Mouse (Mus musculus): ENCODE measurements at regions not wholly inside any gene's neighbourhood (a gene's known extent, or its start where the extent isn't known, plus 50 kb on each side); places are given as distances from the start of the nearest gene placed in this dataset.

DNA sequence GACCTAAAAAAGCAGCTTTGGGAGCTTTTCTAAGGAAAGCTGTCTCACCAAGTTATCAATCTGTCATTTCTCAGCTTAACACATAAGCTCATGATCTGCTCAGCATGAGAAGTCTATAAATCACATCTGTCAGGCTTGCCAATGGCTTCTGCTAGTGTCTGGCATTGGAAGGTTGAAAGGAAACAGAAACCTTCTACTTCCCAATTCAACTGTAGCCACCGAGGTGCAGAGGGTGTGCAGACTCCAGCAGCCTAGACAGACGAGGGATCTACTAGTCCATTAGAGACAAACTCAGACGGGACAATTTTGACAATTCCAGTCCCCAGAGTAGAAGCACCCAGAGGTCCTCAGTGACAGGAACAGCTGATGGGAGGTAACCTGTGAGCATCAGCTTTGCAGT, 103.0 kb downstream of the Nab1 start:
- DNase-seq: no peak
- intact Hi-C loops (cut with DNase I): no loop called here

DNA sequence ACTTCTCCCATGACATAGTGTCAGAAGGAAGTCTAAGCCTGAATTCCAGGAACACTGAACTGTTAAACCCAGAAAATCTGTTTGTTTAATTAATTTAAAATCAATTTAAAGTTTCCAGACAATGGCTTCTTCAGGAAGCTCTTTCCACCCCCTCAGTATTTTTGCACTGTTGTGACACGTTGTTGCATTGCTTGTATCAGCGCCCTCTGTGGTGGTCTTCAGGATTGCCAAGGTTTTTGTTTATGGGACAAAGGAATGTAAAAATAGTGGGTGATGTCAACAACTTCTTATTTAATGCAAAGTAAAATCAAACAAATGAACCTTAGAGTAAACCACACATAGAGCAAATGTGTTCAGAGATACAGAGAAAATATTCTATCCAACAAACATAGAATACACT, 107.5 kb downstream of the Nab1 start:
- intact Hi-C loops (cut with DNase I): no loop called here
- peak in 1 of 2 experiments; percentile 10 for DNase-seq

DNA sequence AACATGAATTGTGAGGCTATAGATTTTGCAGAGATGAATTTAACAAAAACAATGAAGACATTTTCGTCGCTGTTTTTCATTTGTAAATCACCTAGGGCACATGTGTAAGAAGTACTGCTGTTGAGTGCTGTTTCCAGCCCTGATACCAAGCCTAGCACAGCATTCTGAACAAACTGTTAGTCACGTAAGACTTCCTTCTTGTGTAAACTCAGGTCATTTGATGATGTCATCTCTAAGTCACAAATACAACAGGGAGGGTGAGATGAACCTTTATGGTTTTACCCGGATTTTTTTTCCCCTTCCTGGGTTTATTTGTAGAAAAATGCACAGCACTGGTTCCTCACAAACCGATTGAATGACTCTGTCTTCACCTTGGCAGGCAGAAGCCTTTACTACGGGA, 111.6 kb downstream of the Nab1 start:
- intact Hi-C loops (cut with DNase I): no loop called here
- DNase-seq: no peak

DNA sequence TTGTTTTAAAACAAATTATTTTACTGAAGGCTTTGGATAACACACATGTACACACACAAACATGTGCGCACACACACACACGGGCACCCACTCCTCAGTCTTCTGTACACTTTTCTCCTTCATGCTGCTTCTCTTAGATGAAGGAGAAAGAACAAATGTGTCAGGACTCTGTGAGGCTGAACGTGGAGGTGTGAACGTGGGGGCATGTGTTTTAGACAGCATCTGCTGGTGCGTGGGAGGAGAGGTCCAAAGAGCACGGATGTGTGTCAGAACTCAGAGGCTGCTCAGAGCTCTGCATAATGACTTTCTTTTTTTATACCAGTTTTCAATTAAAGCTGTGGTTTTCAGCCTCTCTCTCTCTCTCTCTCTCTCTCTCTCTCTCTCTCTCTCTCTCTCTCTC, 112.4 kb downstream of the Nab1 start:
- DNase-seq: no peak

DNA sequence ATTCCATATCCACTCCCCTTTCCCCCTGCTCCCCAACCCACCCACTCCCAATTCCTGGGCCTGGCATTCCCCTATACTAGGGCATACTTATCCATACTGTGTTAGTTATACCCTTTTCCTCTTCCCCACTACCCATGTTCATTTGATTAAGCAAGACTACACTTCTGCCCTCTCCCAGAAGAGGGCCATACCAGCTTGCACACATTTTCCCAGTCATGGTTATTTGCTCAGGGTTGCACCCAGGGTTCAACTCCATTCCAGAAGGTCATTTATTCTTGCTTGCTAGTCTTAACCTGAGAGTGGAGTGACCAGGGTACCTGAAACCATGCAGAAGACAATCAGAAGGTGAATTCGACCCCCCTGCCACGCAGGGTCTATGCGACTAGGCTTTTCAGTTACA, 113.4 kb downstream of the Nab1 start:
- intact Hi-C loops (cut with DNase I): no loop called here
- DNase-seq: no peak

More for the DNA sequence above, 112.4 kb downstream of the Nab1 start:
- intact Hi-C loops (cut with DNase I): no loop called here

DNA sequence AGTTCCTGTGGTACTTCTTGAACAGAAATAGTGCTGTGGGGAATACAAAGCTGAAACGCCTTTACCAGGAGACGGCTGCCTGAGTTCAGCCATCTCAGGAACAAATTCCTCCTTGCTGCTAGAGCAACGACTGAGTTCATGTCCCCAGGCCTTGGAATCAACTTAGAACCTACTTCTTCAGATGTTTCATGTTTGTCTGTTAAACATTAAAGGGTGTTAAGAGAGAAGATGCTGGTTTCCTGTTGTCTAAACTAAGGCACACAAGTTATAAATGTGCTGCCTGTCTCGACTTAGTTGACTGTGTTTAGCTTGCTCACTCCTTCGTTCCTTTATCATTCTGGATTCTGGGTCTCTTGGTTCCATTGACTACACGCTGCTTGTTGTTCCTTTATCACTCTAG, 125.2 kb downstream of the Nab1 start:
- DNase-seq: no peak
- intact Hi-C loops (cut with DNase I): no loop called here

DNA sequence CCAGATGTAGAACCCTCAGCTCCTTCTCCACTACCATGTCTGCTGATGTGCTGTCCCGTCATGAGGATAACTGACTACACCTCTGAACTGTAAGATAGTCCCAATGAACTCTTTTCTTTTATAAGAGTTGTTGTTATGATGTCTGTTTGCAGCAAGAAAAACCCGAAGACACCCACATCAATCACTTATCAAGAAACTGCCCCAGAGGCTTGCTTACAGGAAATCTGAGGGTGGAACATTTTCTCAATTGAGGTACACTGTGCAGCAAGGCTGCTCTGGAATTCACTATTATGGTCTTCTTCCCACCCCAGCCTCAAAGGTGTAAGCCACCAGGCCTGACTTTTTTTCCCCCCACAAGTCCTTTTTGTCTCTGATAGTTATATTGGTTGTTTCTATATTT, 125.8 kb downstream of the Nab1 start:
- intact Hi-C loops (cut with DNase I): no loop called here
- no peak for DNase-seq

DNA sequence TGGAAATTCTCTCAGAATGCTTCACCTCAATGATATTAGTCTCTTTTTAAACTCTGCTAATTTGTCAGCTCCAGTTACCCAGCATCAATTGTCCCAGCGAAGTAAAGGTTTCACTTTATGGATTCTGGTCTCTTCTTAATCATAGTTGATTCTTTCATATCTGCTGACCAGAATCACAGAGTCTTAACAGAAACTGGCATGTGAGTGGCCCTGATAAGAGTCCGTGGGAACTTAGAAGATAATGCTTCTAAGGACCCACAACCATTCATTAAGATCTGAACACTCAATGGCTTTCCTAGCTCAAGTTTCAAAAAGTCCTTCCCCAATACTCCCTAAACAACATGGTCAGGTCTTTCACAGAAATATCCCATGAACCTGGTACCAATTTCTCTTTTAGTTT, 126.7 kb downstream of the Nab1 start:
- intact Hi-C loops (cut with DNase I): no loop called here
- DNase-seq: no peak

DNA sequence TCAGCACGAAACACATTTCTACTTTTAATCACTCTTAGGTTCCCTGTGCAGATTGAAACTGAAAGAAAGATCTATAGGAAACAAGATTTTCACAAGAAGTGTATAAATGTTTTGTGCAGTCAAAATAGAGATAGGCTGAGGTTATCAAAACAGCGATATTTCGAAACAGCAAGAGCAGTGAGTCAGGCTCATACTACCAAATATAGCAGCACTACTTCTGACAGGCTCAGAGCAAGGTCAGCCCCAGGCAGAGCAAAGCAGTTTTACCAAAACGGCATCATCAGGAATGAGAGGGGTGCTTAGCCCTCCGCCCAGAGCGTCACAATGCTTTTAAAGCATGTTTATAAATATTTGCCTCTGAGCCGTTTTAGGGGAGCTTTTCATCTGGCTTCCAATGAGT, 133.4 kb upstream of the Gls start:
- no peak for DNase-seq
- intact Hi-C loops (cut with DNase I): no loop called here

DNA sequence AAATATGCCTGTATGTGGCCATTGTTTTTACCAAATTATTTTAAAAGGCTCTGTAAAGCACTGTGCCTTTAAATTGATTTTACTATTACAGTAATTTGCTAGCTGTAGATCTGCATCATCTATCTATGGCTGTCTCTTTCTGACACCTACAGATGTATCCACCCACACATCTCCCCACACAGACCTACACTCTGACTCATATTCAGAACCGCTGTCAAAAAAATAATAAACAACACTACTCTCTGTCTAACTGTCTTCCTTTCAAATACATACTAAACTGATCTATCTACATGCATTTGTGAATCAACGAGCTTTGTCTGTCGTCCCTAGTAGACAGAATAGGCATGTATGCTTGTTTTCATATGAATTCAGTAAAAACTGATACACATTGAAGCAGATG, 130.6 kb upstream of the Gls start:
- intact Hi-C loops (cut with DNase I): no loop called here
- no peak for DNase-seq

DNA sequence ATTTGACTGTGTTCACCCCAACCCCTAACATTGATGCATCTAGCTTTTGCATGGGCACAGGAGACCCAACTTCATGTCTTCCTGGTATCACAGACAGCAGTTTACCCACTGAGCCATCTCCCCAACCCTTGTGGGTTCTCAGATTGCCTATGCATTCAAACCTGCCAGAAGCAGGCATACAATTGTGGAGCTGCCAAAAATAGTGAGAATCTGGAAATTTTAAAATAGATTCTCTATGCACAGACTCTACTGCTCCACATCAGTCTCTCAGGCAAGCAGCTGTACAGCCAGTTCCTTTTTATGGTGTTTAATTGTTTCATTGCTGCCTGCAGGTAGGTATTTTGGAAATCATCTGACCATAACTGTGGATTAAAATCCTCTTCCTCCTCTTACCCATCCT, 129.9 kb upstream of the Gls start:
- no peak for DNase-seq
- intact Hi-C loops (cut with DNase I): no loop called here

DNA sequence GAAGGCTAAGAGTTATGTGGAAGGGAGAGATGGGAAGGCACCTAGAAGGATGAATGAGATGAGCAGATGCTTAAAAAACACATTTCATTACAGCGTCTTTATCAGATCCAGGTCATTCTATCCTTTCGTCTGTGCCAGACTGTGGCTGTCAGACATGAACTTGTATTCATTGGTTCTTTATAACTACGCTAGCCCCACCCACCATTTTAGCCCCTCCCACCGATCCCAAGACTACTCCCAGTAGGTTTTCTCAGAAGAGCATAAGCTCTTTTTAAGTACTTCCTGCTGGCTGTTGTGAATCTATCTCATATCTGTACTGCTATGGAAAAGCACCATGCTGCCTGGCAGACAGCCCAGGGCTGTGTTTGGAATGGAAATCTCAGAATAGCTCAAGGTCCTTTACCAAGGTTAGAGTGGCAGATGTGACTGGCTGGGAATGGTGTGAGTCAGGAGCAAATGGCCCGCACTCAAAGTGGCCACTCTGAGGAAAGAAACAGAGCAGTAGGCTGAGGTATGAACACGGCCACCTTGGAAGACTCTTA, 121.1 kb upstream of the Gls start:
- DNase-seq: peak; percentile 31 to 39
- intact Hi-C loops (cut with DNase I): no loop called here

DNA sequence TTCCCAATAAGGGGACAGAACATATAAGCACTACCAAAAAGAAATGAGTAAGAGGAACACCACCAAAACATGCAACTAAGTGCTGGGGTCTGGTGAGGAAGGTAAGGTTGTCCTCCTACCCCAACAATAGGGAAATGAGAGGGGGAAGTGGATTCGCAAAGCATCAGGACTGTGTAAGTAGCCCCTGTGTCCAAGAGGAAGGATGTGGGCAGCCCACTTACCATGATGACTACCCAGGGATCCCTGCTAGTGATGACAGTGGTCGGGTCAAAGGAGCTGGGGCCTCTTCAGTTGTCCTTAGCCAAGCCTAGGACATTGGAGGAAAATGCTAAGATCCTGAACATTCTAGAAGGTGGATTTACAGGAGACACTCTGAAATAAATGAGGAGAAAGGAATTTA, 109.1 kb upstream of the Gls start:
- intact Hi-C loops (cut with DNase I): no loop called here
- no peak for DNase-seq

DNA sequence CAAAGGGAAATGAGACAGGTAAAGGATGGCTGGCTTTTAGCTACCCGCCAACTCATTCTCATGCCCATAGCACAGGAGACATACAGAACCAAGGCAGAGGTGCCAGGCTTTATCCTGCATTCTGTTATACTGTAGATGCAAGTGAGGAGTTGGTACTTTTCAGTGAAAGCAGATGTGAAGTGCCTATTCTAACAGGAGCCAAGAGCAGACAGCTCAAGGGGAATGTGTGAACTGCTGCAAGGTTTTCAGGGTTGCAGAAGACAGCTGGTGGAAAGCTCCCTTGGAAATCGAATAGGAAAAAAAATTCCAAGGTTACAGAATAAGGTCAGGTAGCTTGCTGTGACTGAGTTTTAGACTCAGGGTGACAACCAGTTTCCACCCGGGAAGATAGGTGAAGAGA, 105.7 kb upstream of the Gls start:
- intact Hi-C loops (cut with DNase I): no loop called here

DNA sequence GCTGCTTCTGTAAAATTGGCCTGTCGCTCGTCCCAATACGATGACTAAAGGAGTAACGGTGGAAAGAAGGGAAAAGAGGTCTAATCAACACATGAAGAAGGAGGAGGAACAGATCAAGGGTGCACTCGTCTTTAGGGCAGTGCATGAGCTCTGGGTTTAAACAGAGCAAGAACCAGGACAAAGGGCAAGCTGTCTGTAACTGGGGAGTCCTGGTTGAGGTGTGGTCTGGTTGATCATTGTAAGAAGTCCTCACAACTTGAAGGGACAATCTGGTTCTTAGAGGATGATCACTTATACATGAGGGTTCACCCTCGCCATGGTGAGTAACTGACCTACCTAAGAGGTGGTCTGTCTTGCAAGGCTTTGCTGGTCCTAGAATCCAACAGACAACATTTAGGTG, 105.2 kb upstream of the Gls start:
- DNase-seq: no peak
- intact Hi-C loops (cut with DNase I): no loop called here

More for the DNA sequence above, 105.7 kb upstream of the Gls start:
- DNase-seq: no peak

DNA sequence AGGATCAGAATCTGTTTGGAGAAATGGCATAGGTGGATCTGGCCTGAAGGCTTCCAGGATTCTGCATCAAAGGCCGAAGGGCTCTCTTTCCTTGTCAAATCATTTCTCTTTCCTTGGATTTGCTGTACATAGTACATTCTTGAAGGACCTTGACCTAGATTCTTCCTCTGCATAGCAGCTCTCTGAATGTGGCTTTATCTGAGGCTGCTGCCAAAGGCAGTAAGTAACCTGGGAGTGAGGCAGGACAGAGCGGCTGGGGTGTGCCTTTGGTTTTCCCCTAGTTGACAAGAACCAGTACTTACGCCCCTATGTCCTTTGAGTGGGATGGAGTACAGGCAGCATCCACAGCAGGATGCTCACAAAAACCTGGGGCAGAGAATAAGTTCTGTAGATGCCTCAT, 103.7 kb upstream of the Gls start:
- intact Hi-C loops (cut with DNase I): no loop called here
- no peak for DNase-seq

DNA sequence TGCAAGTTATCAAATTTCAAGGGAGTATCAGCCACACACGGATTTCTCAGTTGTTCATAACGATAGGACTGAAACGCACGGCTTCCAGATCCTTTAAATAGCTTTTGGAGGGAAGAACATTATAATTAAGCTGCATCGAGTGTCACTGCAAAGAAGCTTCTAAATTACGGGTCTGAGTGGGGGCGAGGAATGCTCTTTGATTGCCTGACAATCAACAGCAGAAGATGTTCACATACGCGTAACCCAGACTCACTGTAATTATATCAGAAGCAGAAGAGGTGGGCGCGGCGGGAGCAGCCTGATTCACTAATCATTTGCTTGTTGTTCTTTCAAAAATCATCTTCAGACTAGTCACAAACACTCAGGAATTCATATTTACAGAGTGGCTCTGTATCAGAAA, 99.0 kb upstream of the Gls start:
- no peak for DNase-seq
- intact Hi-C loops (cut with DNase I): no loop called here

DNA sequence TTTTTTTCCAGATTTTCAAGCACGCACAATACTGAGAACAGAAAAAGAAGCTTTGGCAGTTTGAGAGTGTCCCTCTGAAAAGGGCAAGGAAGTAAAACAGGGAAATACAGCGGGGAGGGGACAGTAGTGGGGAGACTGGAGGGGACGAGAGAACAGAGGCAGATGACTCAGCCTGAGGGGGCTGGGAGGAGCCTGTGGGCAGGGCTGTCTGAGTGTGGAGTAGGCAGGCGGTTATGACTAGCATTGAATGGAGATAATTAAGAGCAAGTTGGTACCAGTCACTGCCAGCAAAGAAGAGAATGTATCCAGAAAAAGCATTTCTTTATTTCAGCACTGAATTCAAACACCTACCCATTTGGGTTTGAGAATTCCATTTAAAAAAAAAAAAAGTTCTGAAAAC, 98.4 kb upstream of the Gls start:
- DNase-seq: peak; percentile 6 to 7
- intact Hi-C loops (cut with DNase I): no loop called here

DNA sequence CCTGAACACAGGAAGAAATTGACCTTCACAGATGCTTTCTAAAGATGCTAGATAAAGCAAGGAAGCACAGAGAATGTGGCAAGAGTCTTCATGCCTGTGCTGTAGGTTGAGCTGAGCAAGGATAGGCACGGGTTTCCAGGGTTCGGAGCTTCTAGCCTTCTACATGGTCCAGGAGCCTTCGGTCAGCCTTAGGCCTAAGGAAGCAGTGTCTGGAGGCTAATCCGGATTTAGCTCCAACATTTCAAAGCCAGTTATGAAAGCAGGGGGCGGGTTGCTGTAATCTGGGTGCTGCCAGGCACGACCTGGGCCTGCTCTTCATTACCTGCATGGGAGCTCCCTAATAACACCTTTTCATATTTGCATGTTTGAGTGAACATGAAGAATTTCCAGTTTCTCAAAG, 97.5 kb upstream of the Gls start:
- intact Hi-C loops (cut with DNase I): no loop called here
- no peak for DNase-seq

DNA sequence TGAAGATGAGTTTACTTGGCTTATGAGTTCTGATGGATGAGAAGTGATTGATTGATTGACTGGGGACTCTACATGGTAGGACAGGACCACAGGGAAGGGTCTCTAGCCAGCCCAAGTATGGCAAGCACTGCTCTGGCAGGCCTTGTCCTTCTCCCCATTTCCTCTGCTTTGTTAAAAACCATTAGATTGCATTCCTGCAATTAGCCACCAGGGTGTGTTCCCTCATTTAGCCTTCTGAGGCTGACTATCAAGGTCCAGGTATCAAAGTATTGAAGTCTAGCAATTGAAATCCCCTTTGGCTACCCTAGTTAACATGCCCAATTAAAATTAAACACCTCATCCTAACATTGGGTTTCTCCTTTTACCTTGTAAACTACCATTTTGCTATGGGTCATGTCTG, 95.5 kb upstream of the Gls start:
- intact Hi-C loops (cut with DNase I): no loop called here
- no peak for DNase-seq

DNA sequence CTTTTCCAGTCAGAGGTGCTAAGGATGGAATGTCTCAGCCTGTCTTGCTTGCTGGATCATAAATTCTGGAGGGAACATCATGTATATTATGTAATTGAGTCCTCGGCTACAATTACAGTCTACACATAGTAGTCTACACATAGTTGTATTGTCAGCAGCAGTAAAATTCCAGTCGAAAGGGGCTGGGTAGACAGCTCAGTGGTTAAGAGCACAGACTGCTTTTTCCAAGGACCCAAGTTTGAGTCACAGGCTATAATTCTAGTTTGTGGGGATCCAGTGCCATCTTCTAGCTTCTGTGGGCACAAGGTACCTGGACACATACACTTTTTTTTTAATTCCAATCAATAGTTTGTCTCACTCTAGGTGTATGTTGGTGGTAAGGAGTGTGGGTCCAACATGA, 91.3 kb upstream of the Gls start:
- DNase-seq: no peak

DNA sequence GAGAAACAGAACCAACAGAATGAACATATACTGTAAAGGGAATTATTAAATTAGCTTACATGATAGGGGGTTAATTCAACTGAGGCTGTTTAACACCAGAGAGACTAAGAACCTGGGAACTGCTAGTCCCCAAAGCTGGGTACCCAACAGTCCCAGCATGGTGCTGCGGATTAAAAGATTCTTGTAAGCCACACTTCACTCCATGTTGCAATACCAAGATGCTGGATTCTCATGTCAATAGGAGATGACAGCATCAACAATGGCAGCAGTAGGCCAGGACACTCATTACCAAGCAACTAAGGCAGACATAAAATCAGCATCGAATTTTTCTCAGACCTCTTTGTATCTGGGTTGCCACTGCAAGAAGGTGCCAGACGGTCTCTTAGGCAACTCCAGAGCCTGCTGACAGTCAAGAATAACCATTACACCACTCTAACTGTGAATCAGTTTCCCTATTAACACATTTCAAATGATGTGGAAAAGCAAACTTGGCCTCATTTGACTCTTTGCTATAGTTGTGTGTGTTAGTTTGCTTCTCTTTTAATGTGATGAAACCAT, 79.1 kb upstream of the Gls start:
- DNase-seq: no peak
- intact Hi-C loops (cut with DNase I): no loop called here

More for the DNA sequence above, 91.3 kb upstream of the Gls start:
- intact Hi-C loops (cut with DNase I): no loop called here

DNA sequence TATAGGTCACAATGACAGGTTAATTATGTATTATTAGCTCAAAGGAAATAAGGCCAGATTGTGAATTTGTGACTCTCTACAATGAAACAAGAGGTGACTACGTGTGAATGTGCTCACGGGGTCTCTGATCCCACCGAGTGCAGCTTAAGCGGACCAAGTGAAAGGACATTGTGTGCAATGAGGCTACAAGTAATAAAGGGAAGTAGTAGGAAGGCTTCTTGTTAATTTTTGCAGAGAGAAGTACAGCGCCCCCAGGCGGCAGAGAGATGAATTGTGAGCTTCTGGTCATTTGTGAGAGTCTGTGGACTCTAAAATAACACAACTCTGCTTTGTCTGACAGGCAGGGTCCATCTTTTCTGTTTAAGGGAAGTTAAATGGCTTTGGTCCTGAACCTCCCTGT, 73.9 kb upstream of the Gls start:
- peak; percentile 6 to 14 for DNase-seq
- intact Hi-C loops (cut with DNase I): no loop called here

All from heart, postnatal 14 days (tissue).